Mouse (Mus musculus) G1E (cell line): ENCODE measurements at regions not wholly inside any gene's neighbourhood (a gene's known extent, or its start where the extent isn't known, plus 50 kb on each side); places are given as distances from the start of the nearest gene placed in this dataset.

ENCODE experiments used
- CTCF ChIP-seq: IDR thresholded peaks from 2 replicates; pipeline ENCODE4 v1.5.1; 2012; ENCODE audit warnings: low read depth, low read length, inconsistent platforms, mixed read lengths
- GATA1 ChIP-seq: IDR thresholded peaks from 2 replicates; pipeline ENCODE4 v1.6.1; 2012; ENCODE audit warnings: borderline replicate concordance, low read length, inconsistent platforms, mixed read lengths
- POLR2AphosphoS5 ChIP-seq: IDR thresholded peaks from 2 replicates; pipeline ENCODE4 v1.6.1; 2012; ENCODE audit warnings: low read depth, low read length, inconsistent platforms; ENCODE audit not compliant: insufficient replicate concordance
- TAL1 ChIP-seq: conservative IDR thresholded peaks from 2 replicates; pipeline ENCODE4 v1.6.1; 2012; ENCODE audit warnings: low read depth, low read length, inconsistent platforms, mixed read lengths

DNA sequence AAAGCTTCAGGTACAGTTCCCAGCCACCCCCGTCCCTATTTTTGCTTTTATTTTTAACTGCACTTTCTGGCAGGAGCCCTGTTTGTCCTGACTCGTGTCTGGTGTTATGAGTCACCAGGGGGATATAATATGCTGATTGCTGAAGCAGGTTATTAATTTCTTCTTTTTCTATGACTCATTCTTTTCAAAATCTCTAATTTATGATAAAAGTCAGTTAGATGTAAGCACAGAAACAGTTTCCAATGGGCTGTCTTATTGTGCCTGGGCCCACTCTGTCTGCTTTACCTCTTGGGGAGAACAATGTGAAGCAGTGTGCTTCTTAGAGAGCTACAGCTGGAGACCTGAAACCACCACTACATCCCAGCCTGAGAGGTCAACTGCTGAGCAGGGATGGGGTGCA is 153.5 kb upstream of the Trib2 start:
- TF ChIP-seq GATA1 = no peak
- no peak for TF ChIP-seq POLR2AphosphoS5
- TF ChIP-seq TAL1 = no peak
- no peak for TF ChIP-seq CTCF
